Mouse (Mus musculus): Measurements from ENCODE around the gene Olfr954. TPM values are rescaled to one million over a fixed set of nuclear protein-coding genes. Genes with fewer than 3 reads are reported as not detected.

The Olfr954 gene
- not detected in 2 replicates for polyA plus RNA-seq (2015; fragmentation: Nextera tagmentation; extraction: Ambion mirVana)

GRCm38 (mm10) chr9:39456401-39456800 is at the start of gene Olfr954:
Olfr954 (plus strand) TSS chr9:39456701.
- H3K36me3 ChIP-seq (ENCODE audit: control insufficient read depth, insufficient read depth), result no peaks in the 10 kb centered on the region
- no peaks in the 10 kb centered on the region for H3K4me1 ChIP-seq (ENCODE audit: control insufficient read depth, low read depth, low read length)
- WGBS (ENCODE audit: insufficient replicate concordance), result 61% methylated on average over 6 of the region's 6 CpGs
- no peak within 1 kb of the TSS for H3K27ac ChIP-seq (ENCODE audit: low read length)
- H3K9ac ChIP-seq (ENCODE audit: low read depth, low read length), result no peak within 1 kb of the TSS
- no peak within 1 kb of the TSS for H3K4me2 ChIP-seq (ENCODE audit: low read depth, low read length)
- H3K27me3 ChIP-seq (ENCODE audit: control insufficient read depth, insufficient read depth, low read depth, low read length), result no peaks in the 10 kb centered on the region
- H3K9me3 ChIP-seq (replicated peaks; ENCODE audit: control insufficient read depth, low read length), result no peaks in the 10 kb centered on the region
- no peak for ATAC-seq (ENCODE audit: low read depth)
- no peak within 1 kb of the TSS for H3K4me3 ChIP-seq (ENCODE audit: low read depth, low read length)

DNA sequence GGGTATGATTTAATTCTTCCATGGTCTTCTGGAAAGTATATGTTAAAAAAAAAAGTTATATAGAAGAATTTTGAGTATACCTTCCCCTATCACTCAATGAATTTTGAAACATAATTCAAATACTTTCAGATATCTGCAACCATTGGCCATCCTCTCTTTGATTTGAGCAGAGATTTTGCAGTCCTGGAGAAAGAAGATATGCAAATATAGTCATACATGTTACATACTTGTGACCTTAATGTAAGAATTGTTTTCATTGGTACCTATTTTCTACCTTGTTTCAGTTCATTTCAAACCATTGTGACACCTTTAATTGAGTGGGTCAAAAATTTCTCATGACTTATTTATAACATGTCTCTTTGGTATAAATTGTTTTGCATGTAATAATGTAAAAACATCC is 29.5 kb upstream of the Olfr954 start, which contains the start of gene Olfr952:
Olfr952 (minus strand) TSS at position 101 of the 400 bp plus-strand sequence.
- Histone ChIP-seq H3K4me3 (ENCODE audit: low read depth, low read length) (no peak within 1 kb of the TSS), H3K9ac (ENCODE audit: low read depth, low read length) (no peak within 1 kb of the TSS), H3K4me1 (ENCODE audit: control insufficient read depth, low read depth, low read length) (no peaks in the 10 kb centered on the region), H3K27me3 (ENCODE audit: control insufficient read depth, insufficient read depth, low read depth, low read length) (no peaks in the 10 kb centered on the region), H3K4me2 (ENCODE audit: low read depth, low read length) (no peak within 1 kb of the TSS), H3K36me3 (ENCODE audit: control insufficient read depth, insufficient read depth) (no peaks in the 10 kb centered on the region), H3K9me3 (replicated peaks; ENCODE audit: control insufficient read depth, low read length) (no peaks in the 10 kb centered on the region), H3K27ac (ENCODE audit: low read length) (no peak within 1 kb of the TSS)
- no peak for ATAC-seq (ENCODE audit: low read depth)

- H3K4me1 ChIP-seq (ENCODE audit: control insufficient read depth, low read depth, low read length), result no peaks in the 10 kb centered on the region
- no peaks in the 10 kb centered on the region for H3K9me3 ChIP-seq (replicated peaks; ENCODE audit: control insufficient read depth, low read length)
- no peak within 1 kb of the TSS for H3K4me2 ChIP-seq (ENCODE audit: low read depth, low read length)
- no peak within 1 kb of the TSS for H3K9ac ChIP-seq (ENCODE audit: low read depth, low read length)
- ATAC-seq (ENCODE audit: low read depth), result no peak
- 27% methylated on average over 1 of the region's 1 CpGs for WGBS (ENCODE audit: insufficient replicate concordance)
- no peak within 1 kb of the TSS for H3K4me3 ChIP-seq (ENCODE audit: low read depth, low read length)
- H3K36me3 ChIP-seq (ENCODE audit: control insufficient read depth, insufficient read depth), result no peaks in the 10 kb centered on the region
- H3K27ac ChIP-seq (ENCODE audit: low read length), result no peak within 1 kb of the TSS
- H3K27me3 ChIP-seq (ENCODE audit: control insufficient read depth, insufficient read depth, low read depth, low read length), result no peaks in the 10 kb centered on the region
These were observed 15.3 kb downstream of the Olfr954 start, which contains the start of gene Olfr955 for GRCm38 (mm10) chr9:39471844-39472243. Olfr955 (minus strand) TSS chr9:39471944.

DNA sequence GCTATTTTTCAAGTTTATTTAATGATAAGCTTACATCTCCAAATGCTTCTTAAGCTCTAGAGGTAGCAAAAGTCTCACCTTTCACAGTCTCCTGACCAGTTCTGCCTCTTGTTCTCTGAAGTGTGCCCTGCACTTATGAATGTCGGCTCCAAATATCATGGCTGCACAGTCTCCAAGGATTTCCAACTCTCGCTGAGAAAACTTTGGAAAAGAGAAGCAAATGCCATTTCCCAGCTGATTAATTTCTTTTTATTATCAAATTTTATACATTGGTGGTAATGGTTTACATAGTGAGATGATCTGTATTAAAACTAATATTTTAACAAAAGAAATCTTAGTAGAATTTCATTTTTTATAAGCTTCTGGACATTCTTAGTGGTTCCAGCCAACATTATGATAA is 37.4 kb downstream of the Olfr954 start, which contains the start of gene Olfr44:
Olfr44 (minus strand) TSS at position 101 of the 400 bp plus-strand sequence.
- Histone ChIP-seq H3K27me3 (ENCODE audit: control insufficient read depth, insufficient read depth, low read depth, low read length) (no peaks in the 10 kb centered on the region), H3K4me3 (ENCODE audit: low read depth, low read length) (no peak within 1 kb of the TSS), H3K9me3 (replicated peaks; ENCODE audit: control insufficient read depth, low read length) (no peaks in the 10 kb centered on the region), H3K4me1 (ENCODE audit: control insufficient read depth, low read depth, low read length) (no peaks in the 10 kb centered on the region), H3K27ac (ENCODE audit: low read length) (no peak within 1 kb of the TSS), H3K9ac (ENCODE audit: low read depth, low read length) (no peak within 1 kb of the TSS), H3K36me3 (ENCODE audit: control insufficient read depth, insufficient read depth) (no peaks in the 10 kb centered on the region), H3K4me2 (ENCODE audit: low read depth, low read length) (no peak within 1 kb of the TSS)
- no peak for ATAC-seq (ENCODE audit: low read depth)
- 61% methylated on average over 2 of the region's 2 CpGs for WGBS (ENCODE audit: insufficient replicate concordance)

- no peak overlapping the region for H3K4me3 ChIP-seq (ENCODE audit: low read depth, low read length)
- H3K9ac ChIP-seq (ENCODE audit: low read depth, low read length), result no peak overlapping the region
- no peaks in the 10 kb centered on the region for H3K36me3 ChIP-seq (ENCODE audit: control insufficient read depth, insufficient read depth)
- no peaks in the 10 kb centered on the region for H3K4me1 ChIP-seq (ENCODE audit: control insufficient read depth, low read depth, low read length)
- no peaks in the 10 kb centered on the region for H3K9me3 ChIP-seq (replicated peaks; ENCODE audit: control insufficient read depth, low read length)
- no peak for ATAC-seq (ENCODE audit: low read depth)
- H3K27me3 ChIP-seq (ENCODE audit: control insufficient read depth, insufficient read depth, low read depth, low read length), result no peaks in the 10 kb centered on the region
- WGBS (ENCODE audit: insufficient replicate concordance), result 10% methylated on average over 6 of the region's 6 CpGs
- H3K4me2 ChIP-seq (ENCODE audit: low read depth, low read length), result no peak overlapping the region
- no peak overlapping the region for H3K27ac ChIP-seq (ENCODE audit: low read length)
These were observed 52.5 kb downstream of the Olfr954 start for GRCm38 (mm10) chr9:39508998-39509397.

- Histone ChIP-seq H3K36me3 (ENCODE audit: control insufficient read depth, insufficient read depth) (no peaks in the 10 kb centered on the region), H3K27ac (ENCODE audit: low read length) (no peak overlapping the region), H3K9me3 (replicated peaks; ENCODE audit: control insufficient read depth, low read length) (no peaks in the 10 kb centered on the region), H3K9ac (ENCODE audit: low read depth, low read length) (no peak overlapping the region), H3K4me2 (ENCODE audit: low read depth, low read length) (no peak overlapping the region), H3K4me1 (ENCODE audit: control insufficient read depth, low read depth, low read length) (no peaks in the 10 kb centered on the region), H3K4me3 (ENCODE audit: low read depth, low read length) (no peak overlapping the region), H3K27me3 (ENCODE audit: control insufficient read depth, insufficient read depth, low read depth, low read length) (no peaks in the 10 kb centered on the region)
- ATAC-seq (ENCODE audit: low read depth), result no peak
- WGBS (ENCODE audit: insufficient replicate concordance), result 61% methylated on average over 9 of the region's 9 CpGs
These were observed 52.9 kb downstream of the Olfr954 start for GRCm38 (mm10) chr9:39509412-39509811.

Other genes with a start within 250 kb of the Olfr954 start
- not detected in 2 replicates for gene Olfr1537, start 206.7 kb upstream of the Olfr954 start, polyA plus RNA-seq (2015; fragmentation: Nextera tagmentation; extraction: Ambion mirVana)
- gene Olfr945, start 179.9 kb upstream of the Olfr954 start, polyA plus RNA-seq (2015; fragmentation: Nextera tagmentation; extraction: Ambion mirVana), result not detected in 2 replicates
- gene Olfr948, start 130.7 kb upstream of the Olfr954 start, polyA plus RNA-seq (2015; fragmentation: Nextera tagmentation; extraction: Ambion mirVana), result not detected in 2 replicates
- gene Olfr951, start 69.3 kb upstream of the Olfr954 start, polyA plus RNA-seq (2015; fragmentation: Nextera tagmentation; extraction: Ambion mirVana), result not detected in 2 replicates
- gene Olfr952, start 29.6 kb upstream of the Olfr954 start, polyA plus RNA-seq (2015; fragmentation: Nextera tagmentation; extraction: Ambion mirVana), result not detected in 2 replicates
- gene Olfr955, start 15.2 kb downstream of the Olfr954 start, polyA plus RNA-seq (2015; fragmentation: Nextera tagmentation; extraction: Ambion mirVana), result not detected in 2 replicates
- not detected in 2 replicates for gene Olfr44, start 37.3 kb downstream of the Olfr954 start, polyA plus RNA-seq (2015; fragmentation: Nextera tagmentation; extraction: Ambion mirVana)
- not detected in 2 replicates for gene Olfr957, start 59.1 kb downstream of the Olfr954 start, polyA plus RNA-seq (2015; fragmentation: Nextera tagmentation; extraction: Ambion mirVana)
- not detected in 2 replicates for gene Olfr958, start 97.4 kb downstream of the Olfr954 start, polyA plus RNA-seq (2015; fragmentation: Nextera tagmentation; extraction: Ambion mirVana)
- not detected in 2 replicates for gene Olfr959, start 118.9 kb downstream of the Olfr954 start, polyA plus RNA-seq (2015; fragmentation: Nextera tagmentation; extraction: Ambion mirVana)
- 3.1 and 4.1 TPM in 2 replicates for gene AW551984, start 147.7 kb downstream of the Olfr954 start, polyA plus RNA-seq (2015; fragmentation: Nextera tagmentation; extraction: Ambion mirVana)
- gene Olfr148, start 154.0 kb downstream of the Olfr954 start, polyA plus RNA-seq (2015; fragmentation: Nextera tagmentation; extraction: Ambion mirVana), result not detected in 2 replicates
- gene Olfr960, start 164.7 kb downstream of the Olfr954 start, polyA plus RNA-seq (2015; fragmentation: Nextera tagmentation; extraction: Ambion mirVana), result not detected in 2 replicates
- not detected in 2 replicates for gene Olfr961, start 188.4 kb downstream of the Olfr954 start, polyA plus RNA-seq (2015; fragmentation: Nextera tagmentation; extraction: Ambion mirVana)
- gene Olfr963, start 210.5 kb downstream of the Olfr954 start, polyA plus RNA-seq (2015; fragmentation: Nextera tagmentation; extraction: Ambion mirVana), result not detected in 2 replicates